Comparison of ENCODE assay signal across 30 mouse cellular contexts in the genomic region with DNA sequence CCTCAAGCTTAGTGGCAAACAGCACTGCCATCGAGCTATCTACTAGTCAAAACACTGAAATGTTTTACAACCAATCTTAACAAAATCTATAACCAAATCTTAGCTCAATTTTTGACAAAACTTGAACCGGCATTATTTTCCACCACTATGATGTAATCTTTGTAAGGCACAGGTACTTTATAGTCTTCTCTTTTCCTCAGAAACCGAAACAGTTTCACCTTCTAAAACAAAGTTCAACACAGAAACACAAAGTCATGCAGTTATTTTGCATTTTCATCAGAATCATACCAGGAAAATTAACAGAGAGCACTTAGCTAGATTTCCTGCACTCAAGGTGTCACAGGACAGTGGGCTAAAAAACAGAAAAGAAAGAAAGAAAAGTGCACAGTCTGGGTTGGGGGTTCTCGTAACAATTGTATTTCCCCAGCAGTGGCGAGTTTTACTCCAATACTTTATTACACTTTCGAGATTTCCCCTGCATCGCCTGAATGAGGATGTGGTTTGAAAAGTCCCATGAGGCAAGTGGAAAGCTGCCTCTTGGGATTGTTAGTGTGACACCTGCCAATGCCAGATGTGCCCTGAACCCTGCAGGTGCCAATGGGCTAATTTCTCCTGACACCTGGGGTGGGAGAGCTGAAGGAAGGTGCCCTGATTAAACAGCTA. TPM values are rescaled to one million over a fixed set of nuclear protein-coding genes. Genes with fewer than 3 reads are reported as not detected.
A peak's percentile ranks its signal among the peaks of the same experiment; 100 is the strongest.
DNase-seq lines count a peak whose midpoint lies in the region; ATAC-seq lines count a peak whose summit lies in the region.
"Had no signal": no experiment of that assay in that cellular context is flagged by ENCODE, and none has a peak within 500 bp of the region (broad histone marks: within the 10 kb centered on the region; RNA-seq: fewer than 3 reads in every experiment).

No protein-coding gene starts in this region.

- no peaks in the 10 kb centered on the region for H3K27me3 ChIP-seq in liver, embryonic 12.5 days (replicated peaks)
- H3K27me3 ChIP-seq: embryonic facial prominence, embryonic 15.5 days; heart, embryonic 13.5 days; hindbrain, embryonic 15.5 days; intestine, embryonic 15.5 days; limb, embryonic 15.5 days; midbrain, embryonic 15.5 days; neural tube, embryonic 12.5 days had no signal

- intact Hi-C loops in gastrocnemius, postnatal 14 days (cut with DNase I; ENCODE audit: low total_unique reads) = loop anchor here (10.0 kb wide), 1 partner anchor 55 kb away; no protein-coding TSS in a partner anchor

- ATAC-seq in liver, embryonic 12.5 days = no peak
- no peak for ATAC-seq in monocyte, adult 5-6 weeks (replicated peaks; ENCODE audit: insufficient number of reproducible peaks, low FRiP score, low TSS enrichment, poor library complexity, severe bottlenecking)
- ATAC-seq: intestine, embryonic 15.5 days; midbrain, embryonic 15.5 days had no signal

- no peak overlapping the region for H3K27ac ChIP-seq in liver, embryonic 12.5 days
- H3K27ac ChIP-seq: embryonic facial prominence, embryonic 10.5 days; embryonic facial prominence, embryonic 15.5 days; heart, embryonic 13.5 days; hindbrain, embryonic 15.5 days; intestine, embryonic 15.5 days; limb, embryonic 10.5 days; limb, embryonic 15.5 days; liver, embryonic 14.5 days; macrophage; midbrain, embryonic 15.5 days; neural tube, embryonic 12.5 days had no signal

- no peaks in the 10 kb centered on the region for H3K9me3 ChIP-seq in liver, embryonic 12.5 days (replicated peaks)
- H3K9me3 ChIP-seq: embryonic facial prominence, embryonic 10.5 days; embryonic facial prominence, embryonic 15.5 days; heart, embryonic 13.5 days; hindbrain, embryonic 15.5 days; intestine, embryonic 15.5 days; limb, embryonic 10.5 days; limb, embryonic 15.5 days; midbrain, embryonic 15.5 days; neural tube, embryonic 12.5 days had no signal

- H3K36me3 ChIP-seq in liver, embryonic 12.5 days = peaks cover 3% of the 10 kb centered on the region
- H3K36me3 ChIP-seq: embryonic facial prominence, embryonic 15.5 days; hindbrain, embryonic 15.5 days; intestine, embryonic 15.5 days; limb, embryonic 15.5 days; midbrain, embryonic 15.5 days had no signal

- DNase-seq in spleen, postnatal 36 days (ENCODE audit: low spot score in 2 of 2) = peak; percentile 11 to 25
- no peak for DNase-seq in spleen, postnatal 4 days (ENCODE audit: low spot score in 2 of 2)
- DNase-seq in CD4-positive, CD25-positive, alpha-beta regulatory T cell, adult 2 months (ENCODE audit: low read depth, low spot score) = peak; percentile 11
- peak; percentile 53 for DNase-seq in induced T-regulatory cell, adult 2 months (ENCODE audit: low read depth)
- DNase-seq in thymus, postnatal 14 days = peak; percentile 9
- DNase-seq in gastrocnemius, postnatal 14 days = no peak
- DNase-seq: adrenal gland, postnatal 25 days; cerebellum, adult 18-20 months; cerebellum, postnatal 14 days; heart, postnatal 10 days; kidney, adult 2 months; kidney, postnatal 36 days; layer of hippocampus, adult 9-11 months; lung, adult 2 months; lung, postnatal 10 days; right cerebral cortex, adult 18-20 months had no signal

- no peak overlapping the region for H3K9ac ChIP-seq in liver, embryonic 12.5 days
- H3K9ac ChIP-seq: embryonic facial prominence, embryonic 15.5 days; heart, embryonic 13.5 days; hindbrain, embryonic 15.5 days; intestine, embryonic 15.5 days; limb, embryonic 15.5 days; liver, embryonic 14.5 days; midbrain, embryonic 15.5 days; neural tube, embryonic 12.5 days had no signal

- H3K4me3 ChIP-seq in liver, embryonic 12.5 days = no peak overlapping the region
- H3K4me3 ChIP-seq: embryonic facial prominence, embryonic 10.5 days; embryonic facial prominence, embryonic 15.5 days; heart, embryonic 13.5 days; hindbrain, embryonic 15.5 days; intestine, embryonic 15.5 days; limb, embryonic 10.5 days; limb, embryonic 15.5 days; midbrain, embryonic 15.5 days; myocyte; neural tube, embryonic 12.5 days had no signal

- H3K4me2 ChIP-seq in liver, embryonic 12.5 days = no peak overlapping the region
- H3K4me2 ChIP-seq: embryonic facial prominence, embryonic 15.5 days; heart, embryonic 13.5 days; hindbrain, embryonic 15.5 days; intestine, embryonic 15.5 days; limb, embryonic 15.5 days; midbrain, embryonic 15.5 days; neural tube, embryonic 12.5 days had no signal

- 66% methylated on average over 7 of the region's 7 CpGs for WGBS in liver, embryonic 12.5 days (ENCODE audit: insufficient replicate concordance)

- no peaks in the 10 kb centered on the region for H3K4me1 ChIP-seq in liver, embryonic 12.5 days
- H3K4me1 ChIP-seq: embryonic facial prominence, embryonic 10.5 days; embryonic facial prominence, embryonic 15.5 days; heart, embryonic 13.5 days; intestine, embryonic 15.5 days; limb, embryonic 10.5 days; limb, embryonic 15.5 days had no signal

RNA-seq across cellular contexts. Expression of a gene that starts 40.1 kb away (rescaled TPM):
- 27.2 and 32.2 TPM in 2 replicates for polyA plus RNA-seq in liver, embryonic 12.5 days (2016; fragmentation: Nextera tagmentation; extraction: Ambion mirVana)
- 10 to 100 TPM; 18.3 to 22.3 TPM for total RNA-seq in gastrocnemius, postnatal 14 days (2021)
- total RNA-seq in monocyte, adult 5-6 weeks (2017) = 17.1 to 31.0 TPM (median 22.1 TPM) in 3 replicates

Comparison
In these comparisons a context has a peak if more than half of its experiments do, and no peak if none do; other contexts are left out.
1. DNase-seq: peak in spleen, postnatal 36 days (2 of 2), CD4-positive, CD25-positive, alpha-beta regulatory T cell, adult 2 months (single experiment), induced T-regulatory cell, adult 2 months (single experiment) and thymus, postnatal 14 days (single experiment); none in spleen, postnatal 4 days (0 of 2) and gastrocnemius, postnatal 14 days (single experiment).